Mouse (Mus musculus) G1E (cell line): ENCODE measurements around the gene Hspb7.

ENCODE experiments used
- CTCF ChIP-seq: IDR thresholded peaks from 2 replicates; pipeline ENCODE4 v1.5.1; 2012; ENCODE audit warnings: low read depth, low read length, inconsistent platforms, mixed read lengths
- GATA1 ChIP-seq: IDR thresholded peaks from 2 replicates; pipeline ENCODE4 v1.6.1; 2012; ENCODE audit warnings: borderline replicate concordance, low read length, inconsistent platforms, mixed read lengths
- GATA2 ChIP-seq: IDR thresholded peaks from 2 replicates; pipeline ENCODE4 v1.6.1; 2012; ENCODE audit warnings: low read depth, low read length, inconsistent platforms, borderline replicate concordance

DNA sequence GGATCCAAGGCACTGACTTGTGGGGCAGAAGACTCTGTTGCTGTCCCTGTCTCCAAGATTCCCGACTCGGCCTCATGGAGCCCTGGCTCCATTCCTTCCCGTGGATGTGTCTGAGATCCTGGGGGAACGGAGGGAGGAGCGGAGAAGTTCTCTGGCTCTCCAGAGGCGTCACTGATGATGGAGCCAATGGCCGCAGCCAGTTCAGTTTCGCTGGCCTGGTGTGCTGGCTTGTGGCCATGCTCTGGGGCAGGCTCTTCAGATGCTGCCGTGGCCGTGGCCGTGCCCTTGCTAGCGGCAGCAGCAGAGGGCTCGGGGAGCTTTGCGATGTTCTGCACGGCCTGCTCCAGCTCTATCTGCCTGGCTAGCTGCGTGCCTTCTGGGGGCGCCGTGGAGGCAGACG lies 53.9 kb downstream of the Hspb7 start:
- TF ChIP-seq CTCF: no peak
- no peak for TF ChIP-seq GATA2
- no peak for TF ChIP-seq GATA1
